In the genomic region with DNA sequence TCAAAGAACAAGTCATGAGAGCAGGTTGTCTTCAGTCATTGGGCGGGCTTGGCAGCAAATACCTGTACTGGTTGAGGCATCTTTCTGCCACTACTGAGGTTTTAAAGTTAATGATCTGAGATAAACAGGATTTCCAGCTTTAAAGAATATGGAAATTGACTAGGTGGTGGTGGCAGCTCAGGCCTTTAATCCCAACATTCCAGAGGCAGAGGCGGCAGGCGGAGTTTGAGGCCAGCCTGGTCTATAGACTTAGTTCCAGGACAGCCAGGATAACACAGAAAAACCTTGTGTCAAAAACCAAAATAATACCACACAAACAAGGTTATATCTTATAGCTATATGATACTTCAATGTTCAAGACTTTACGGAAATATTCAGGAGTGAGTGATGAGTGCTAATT, we compare ENCODE assay signal across 8 mouse cellular contexts. TPM values are rescaled to one million over a fixed set of nuclear protein-coding genes. Genes with fewer than 3 reads are reported as not detected.
DNase-seq lines count a peak whose midpoint lies in the region; ATAC-seq lines count a peak whose summit lies in the region.

No protein-coding gene starts in this region.

- peak overlapping the region; percentile 99 for H3K27ac ChIP-seq in kidney, embryonic 14.5 days (ENCODE audit: low read depth, low read length)
- H3K27ac ChIP-seq in brown adipose tissue, adult 24 weeks (replicated peaks; ENCODE audit: low read depth, low read length), result 0 out of 2 replicates have a peak overlapping the region, but pooled peaks have one; percentile 25
- peak overlapping the region; percentile 98 for H3K27ac ChIP-seq in hindbrain, embryonic 14.5 days
- peak overlapping the region; percentile 99; the same call in 1 of the 2 replicates for H3K27ac ChIP-seq in midbrain, embryonic 14.5 days (replicated peaks; ENCODE audit: low read depth, low read length)

- 33% methylated on average over 4 of the region's 4 CpGs for WGBS in kidney, embryonic 14.5 days
- WGBS in hindbrain, embryonic 14.5 days, result 45% methylated on average over 4 of the region's 4 CpGs
- WGBS in midbrain, embryonic 14.5 days, result 29% methylated on average over 4 of the region's 4 CpGs

- no peaks in the 10 kb centered on the region for H3K9me3 ChIP-seq in kidney, embryonic 14.5 days (ENCODE audit: control insufficient read depth, low read length)
- H3K9me3 ChIP-seq in hindbrain, embryonic 14.5 days (ENCODE audit: control insufficient read depth, low read length), result no peaks in the 10 kb centered on the region
- H3K9me3 ChIP-seq in midbrain, embryonic 14.5 days (ENCODE audit: control insufficient read depth, low read length), result no peaks in the 10 kb centered on the region

- ATAC-seq in kidney, embryonic 14.5 days (ENCODE audit: low FRiP score, low TSS enrichment), result no peak
- no peak for ATAC-seq in hindbrain, embryonic 14.5 days (ENCODE audit: low FRiP score)
- ATAC-seq in midbrain, embryonic 14.5 days (ENCODE audit: low FRiP score, low TSS enrichment), result no peak

- H3K4me2 ChIP-seq in kidney, embryonic 14.5 days (replicated peaks; ENCODE audit: low read depth, low read length), result peak overlapping the region; percentile 55
- H3K4me2 ChIP-seq in hindbrain, embryonic 14.5 days (replicated peaks), result peak overlapping the region; percentile 70
- H3K4me2 ChIP-seq in midbrain, embryonic 14.5 days (ENCODE audit: low read length), result peak overlapping the region; percentile 94

- peak overlapping the region; percentile 97 for H3K4me3 ChIP-seq in kidney, embryonic 14.5 days (ENCODE audit: low read length)
- H3K4me3 ChIP-seq in brown adipose tissue, adult 24 weeks (ENCODE audit: insufficient read depth, low read depth, low read length), result peak overlapping the region; percentile 96
- H3K4me3 ChIP-seq in hindbrain, embryonic 14.5 days (replicated peaks; ENCODE audit: low read length), result peak overlapping the region; percentile 100
- peak overlapping the region; percentile 94 for H3K4me3 ChIP-seq in midbrain, embryonic 14.5 days (replicated peaks; ENCODE audit: low read depth, low read length)

- DNase-seq in kidney, adult 9 months, result no peak
- peak; percentile 24 for DNase-seq in hindbrain, embryonic 14.5 days (ENCODE audit: low spot score)
- no peak for DNase-seq in midbrain, embryonic 14.5 days
- no peak for DNase-seq in urinary bladder, postnatal 36 days (ENCODE audit: low spot score in 2 of 2)
- DNase-seq in embryo, embryonic 9.5 days (ENCODE audit: extremely low spot score), result no peak
- no peak for DNase-seq in adrenal gland, adult 18-20 months (ENCODE audit: low spot score in 2 of 2)

- peak overlapping the region; percentile 94; the same call in 1 of the 2 replicates for H3K9ac ChIP-seq in kidney, embryonic 14.5 days (ENCODE audit: low read depth, low read length)
- peak overlapping the region; percentile 93 for H3K9ac ChIP-seq in hindbrain, embryonic 14.5 days
- peak overlapping the region; percentile 89; the same call in 1 of the 2 replicates for H3K9ac ChIP-seq in midbrain, embryonic 14.5 days (replicated peaks; ENCODE audit: low read length)

- H3K36me3 ChIP-seq in kidney, embryonic 14.5 days (ENCODE audit: control insufficient read depth, insufficient read depth, low read length), result no peaks in the 10 kb centered on the region
- H3K36me3 ChIP-seq in hindbrain, embryonic 14.5 days (replicated peaks; ENCODE audit: control insufficient read depth, insufficient read depth), result no peaks in the 10 kb centered on the region
- no peaks in the 10 kb centered on the region for H3K36me3 ChIP-seq in midbrain, embryonic 14.5 days (ENCODE audit: control insufficient read depth, insufficient read depth, low read length)

- H3K4me1 ChIP-seq in kidney, embryonic 14.5 days (ENCODE audit: control insufficient read depth, insufficient read depth, low read length), result peaks cover 11% of the 10 kb centered on the region
- H3K4me1 ChIP-seq in brown adipose tissue, adult 24 weeks (ENCODE audit: control insufficient read depth, insufficient read depth, insufficient read length, low read length), result peaks cover 9% of the 10 kb centered on the region
- peaks cover 22% of the 10 kb centered on the region for H3K4me1 ChIP-seq in hindbrain, embryonic 14.5 days (replicated peaks; ENCODE audit: control insufficient read depth, insufficient read depth, low read length)
- peaks cover 22% of the 10 kb centered on the region for H3K4me1 ChIP-seq in midbrain, embryonic 14.5 days (ENCODE audit: control insufficient read depth, insufficient read depth, low read length)

- H3K27me3 ChIP-seq in kidney, embryonic 14.5 days (ENCODE audit: control insufficient read depth, insufficient read depth, low read length), result no peaks in the 10 kb centered on the region
- H3K27me3 ChIP-seq in hindbrain, embryonic 14.5 days (ENCODE audit: control insufficient read depth, insufficient read depth, low read length), result no peaks in the 10 kb centered on the region
- no peaks in the 10 kb centered on the region for H3K27me3 ChIP-seq in midbrain, embryonic 14.5 days (ENCODE audit: control insufficient read depth, insufficient read depth, low read length)

RNA-seq across cellular contexts. Expression of a gene that starts 1.1 kb away (rescaled TPM):
- polyA plus RNA-seq in kidney, embryonic 14.5 days (2014; fragmentation: Nextera tagmentation; extraction: Ambion mirVana), result 28.5 and 33.2 TPM in 2 replicates
- 3.8 and 10.4 TPM in 2 replicates for polyA plus RNA-seq in brown adipose tissue, adult 24 weeks (2012; ENCODE audit: insufficient read depth, insufficient read length, missing spikeins)
- 29.9 and 36.6 TPM in 2 replicates for polyA plus RNA-seq in hindbrain, embryonic 14.5 days (2014; fragmentation: Nextera tagmentation; extraction: Ambion mirVana)
- polyA plus RNA-seq in midbrain, embryonic 14.5 days (2014; fragmentation: Nextera tagmentation; extraction: Ambion mirVana), result 32.5 and 42.9 TPM in 2 replicates
- total RNA-seq in adrenal gland, adult 18-20 months (2021), result 10 to 100 TPM; 21.1 to 24.0 TPM

RNA-seq across cellular contexts. Expression of a gene that starts 39.8 kb away (rescaled TPM):
- 49.7 and 61.8 TPM in 2 replicates for polyA plus RNA-seq in kidney, embryonic 14.5 days (2014; fragmentation: Nextera tagmentation; extraction: Ambion mirVana)
- polyA plus RNA-seq in brown adipose tissue, adult 24 weeks (2012; ENCODE audit: insufficient read depth, insufficient read length, missing spikeins), result 15.0 and 29.4 TPM in 2 replicates
- polyA plus RNA-seq in hindbrain, embryonic 14.5 days (2014; fragmentation: Nextera tagmentation; extraction: Ambion mirVana), result 48.3 and 49.3 TPM in 2 replicates
- 24.8 and 42.8 TPM in 2 replicates for polyA plus RNA-seq in midbrain, embryonic 14.5 days (2014; fragmentation: Nextera tagmentation; extraction: Ambion mirVana)
- 10 to 100 TPM; 34.6 to 38.3 TPM for total RNA-seq in adrenal gland, adult 18-20 months (2021)

RNA-seq across cellular contexts. Expression of a gene that starts 51.0 kb away (rescaled TPM):
- polyA plus RNA-seq in kidney, embryonic 14.5 days (2014; fragmentation: Nextera tagmentation; extraction: Ambion mirVana), result 1.1 and 1.3 TPM in 2 replicates
- 2.1 and 5.7 TPM in 2 replicates for polyA plus RNA-seq in brown adipose tissue, adult 24 weeks (2012; ENCODE audit: insufficient read depth, insufficient read length, missing spikeins)
- 0.42 and 1.1 TPM in 2 replicates for polyA plus RNA-seq in hindbrain, embryonic 14.5 days (2014; fragmentation: Nextera tagmentation; extraction: Ambion mirVana)
- 0.29 and 0.35 TPM in 2 replicates for polyA plus RNA-seq in midbrain, embryonic 14.5 days (2014; fragmentation: Nextera tagmentation; extraction: Ambion mirVana)
- 1 to 10 TPM; 2.1 to 2.8 TPM for total RNA-seq in adrenal gland, adult 18-20 months (2021)

RNA-seq across cellular contexts. Expression of a gene that starts 55.0 kb away (rescaled TPM):
- polyA plus RNA-seq in kidney, embryonic 14.5 days (2014; fragmentation: Nextera tagmentation; extraction: Ambion mirVana), result 0.09 and 0.11 TPM in 2 replicates
- polyA plus RNA-seq in brown adipose tissue, adult 24 weeks (2012; ENCODE audit: insufficient read depth, insufficient read length, missing spikeins), result not detected in 2 replicates
- polyA plus RNA-seq in hindbrain, embryonic 14.5 days (2014; fragmentation: Nextera tagmentation; extraction: Ambion mirVana), result 13.3 and 20.5 TPM in 2 replicates
- polyA plus RNA-seq in midbrain, embryonic 14.5 days (2014; fragmentation: Nextera tagmentation; extraction: Ambion mirVana), result 8.9 and 13.3 TPM in 2 replicates
- 1 to 10 TPM in 1 of 2 experiments, under 1 TPM in 1; 0.64 to 1.7 TPM for total RNA-seq in adrenal gland, adult 18-20 months (2021)

Comparison
In these comparisons a context has a peak if more than half of its experiments do, and no peak if none do; other contexts are left out.
1. H3K27ac ChIP-seq: peak in every context shown above with its lines; median percentile 99 in kidney, embryonic 14.5 days; 99 in midbrain, embryonic 14.5 days; 98 in hindbrain, embryonic 14.5 days; 25 in brown adipose tissue, adult 24 weeks.